Mouse (Mus musculus) 416B (cell line): ENCODE data around the gene Vmn1r121.
"Not testable (repeated sequence)": the region's sequence is repeated elsewhere in the genome, so short reads cannot be mapped to it uniquely, and the experiment has no call there.

Experiments
- DNase-seq: peaks from one replicate; pipeline ENCODE4 v3.0.0; 2011; ENCODE audit warnings: low read depth

Gene Vmn1r121

GRCm38 (mm10) chr7:21098413-21098812 is at the start of gene Vmn1r121:
Gene Vmn1r121, minus strand, starts transcription at chr7:21098513.
- DNase-seq: not testable (repeated sequence)

- DNase-seq: not testable (repeated sequence)
Observed at GRCm38 (mm10) chr7:21134028-21134427, 35.7 kb upstream of the Vmn1r121 start, which contains the start of gene Vmn1r122. Gene Vmn1r122, minus strand, starts transcription at chr7:21134128.

GRCm38 (mm10) chr7:21053684-21054083 is 44.6 kb downstream of the Vmn1r121 start, which contains the start of gene Vmn1r120:
Gene Vmn1r120, minus strand, starts transcription at chr7:21053784.
- not testable (repeated sequence) for DNase-seq
